Mouse (Mus musculus) c-Kit-negative CD71-positive TER-119-positive erythroid progenitor cells, embryonic 14.5 days (primary cell): ENCODE measurements around the gene Kpna3.
A peak's percentile ranks its signal among the peaks of the same experiment; 100 is the strongest.
"Not testable (repeated sequence)": the region's sequence is repeated elsewhere in the genome, so short reads cannot be mapped to it uniquely, and the experiment has no call there.

ENCODE experiments used
- DNase-seq: peaks from one replicate; pipeline ENCODE4 v3.0.0-alpha.2; 2013; ENCODE audit warnings: low read depth, low spot score

The Kpna3 gene

DNA sequence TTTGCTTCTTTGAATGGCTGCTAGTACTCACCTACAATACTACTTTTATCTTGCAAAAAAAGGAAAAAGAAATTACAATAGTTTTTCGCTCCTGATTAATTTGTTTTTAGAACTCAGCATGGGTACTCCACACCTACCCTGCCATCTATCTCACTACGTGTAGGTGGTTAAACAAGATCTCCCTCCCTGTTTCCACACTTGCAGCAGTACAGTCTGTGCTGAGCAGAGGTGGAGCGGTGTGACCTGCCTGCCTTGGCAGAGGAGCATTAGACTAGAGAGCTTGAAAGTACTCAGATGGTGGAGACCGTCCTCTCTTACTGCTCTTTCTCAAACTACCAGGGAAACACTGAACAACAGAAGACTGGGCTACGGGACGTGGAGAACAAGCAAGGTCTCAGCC is 44.9 kb downstream of the Kpna3 start:
- DNase-seq: no peak

DNA sequence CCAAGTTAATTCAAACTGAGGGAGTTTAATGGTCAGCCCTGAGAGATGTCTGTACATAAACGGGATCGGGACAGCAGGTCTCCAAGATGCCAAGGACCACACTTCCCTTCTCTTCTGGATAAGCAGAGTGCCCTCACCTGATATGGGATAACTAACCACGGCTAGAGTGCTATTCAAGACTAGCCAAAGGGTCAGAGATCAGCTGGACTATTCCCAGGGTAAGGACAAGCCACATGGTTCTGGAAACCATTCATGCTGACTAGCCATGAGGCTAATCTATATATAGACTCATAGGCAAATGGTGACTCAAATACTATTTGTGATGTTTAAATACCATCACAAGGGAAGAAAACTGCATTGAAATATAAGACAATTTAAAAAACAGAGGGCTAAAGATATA is 49.1 kb downstream of the Kpna3 start:
- DNase-seq: no peak

DNA sequence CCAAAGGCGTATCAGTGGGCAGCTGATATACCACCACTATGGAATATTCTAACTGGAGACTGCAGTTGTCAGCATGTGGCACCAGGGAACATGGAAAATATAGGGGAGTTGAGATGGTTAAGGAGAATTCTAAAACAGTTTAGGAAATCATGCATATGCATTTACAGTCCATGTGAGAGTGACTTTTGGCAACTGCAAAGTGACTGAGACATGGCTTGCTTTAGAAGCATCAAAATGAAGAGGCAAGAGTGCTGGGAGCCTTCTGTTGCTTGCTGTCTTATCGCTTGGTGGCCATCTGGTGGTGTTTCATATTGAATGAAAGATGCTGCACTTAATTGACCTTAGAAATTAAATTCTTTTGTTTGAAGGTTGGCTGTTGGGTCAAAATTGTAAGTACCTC is 72.4 kb downstream of the Kpna3 start:
- DNase-seq: no peak

DNA sequence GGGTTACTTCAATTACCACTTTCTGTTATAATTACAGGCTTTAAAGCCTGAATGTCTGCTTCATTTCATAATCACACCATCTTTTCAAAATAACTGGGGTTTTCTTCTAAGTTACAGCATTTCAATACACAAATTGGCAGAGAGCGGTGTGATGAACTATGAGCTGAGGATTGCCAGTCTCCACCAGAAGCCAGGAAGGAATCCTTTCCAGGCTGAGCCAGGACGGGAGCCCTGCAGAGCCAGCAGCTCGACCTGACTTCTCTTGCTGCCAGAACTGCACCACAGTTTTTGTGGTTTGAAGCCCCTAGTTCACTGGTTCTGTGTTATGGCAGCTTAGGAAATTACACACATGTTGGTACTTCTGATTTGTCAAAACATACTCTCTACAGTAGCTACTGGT is 75.0 kb downstream of the Kpna3 start:
- DNase-seq: no peak

DNA sequence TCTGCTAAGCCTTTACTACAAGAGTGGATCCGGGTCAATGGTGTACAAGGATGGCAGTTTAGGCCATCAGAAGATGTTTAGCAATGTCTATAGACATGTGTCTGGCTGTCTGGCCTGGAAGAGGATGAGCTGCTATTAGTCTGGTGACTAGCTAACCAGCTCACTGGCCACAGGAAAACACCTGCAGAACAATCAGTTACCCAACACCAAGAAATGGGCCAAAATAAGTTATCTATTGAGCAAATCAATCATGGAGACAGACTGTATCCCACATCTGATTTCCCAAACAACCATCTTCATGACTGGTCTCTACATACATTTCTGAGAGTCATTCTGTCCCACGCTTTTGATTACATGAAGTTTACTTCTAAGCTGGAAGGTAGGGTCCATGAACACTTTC is 75.9 kb downstream of the Kpna3 start:
- no peak for DNase-seq

DNA sequence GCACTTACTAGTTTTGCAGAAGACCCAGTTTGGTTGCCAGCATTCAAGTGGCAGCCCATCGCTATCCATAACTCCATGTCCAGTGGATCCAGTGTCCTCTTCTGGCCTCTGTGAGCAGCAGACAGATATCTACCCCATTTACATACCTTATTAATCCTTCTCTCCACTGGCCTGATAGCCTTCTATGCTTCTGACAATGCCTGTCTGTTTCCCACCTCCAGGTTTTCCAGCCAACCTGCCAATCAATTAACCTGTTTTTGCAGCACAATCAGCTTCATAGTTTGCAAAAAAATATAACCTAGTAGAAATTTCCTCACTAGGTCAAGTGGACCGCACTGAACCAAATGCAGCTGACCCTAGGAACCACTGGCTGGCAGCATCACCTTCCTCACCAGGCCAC is 77.4 kb downstream of the Kpna3 start:
- no peak for DNase-seq

DNA sequence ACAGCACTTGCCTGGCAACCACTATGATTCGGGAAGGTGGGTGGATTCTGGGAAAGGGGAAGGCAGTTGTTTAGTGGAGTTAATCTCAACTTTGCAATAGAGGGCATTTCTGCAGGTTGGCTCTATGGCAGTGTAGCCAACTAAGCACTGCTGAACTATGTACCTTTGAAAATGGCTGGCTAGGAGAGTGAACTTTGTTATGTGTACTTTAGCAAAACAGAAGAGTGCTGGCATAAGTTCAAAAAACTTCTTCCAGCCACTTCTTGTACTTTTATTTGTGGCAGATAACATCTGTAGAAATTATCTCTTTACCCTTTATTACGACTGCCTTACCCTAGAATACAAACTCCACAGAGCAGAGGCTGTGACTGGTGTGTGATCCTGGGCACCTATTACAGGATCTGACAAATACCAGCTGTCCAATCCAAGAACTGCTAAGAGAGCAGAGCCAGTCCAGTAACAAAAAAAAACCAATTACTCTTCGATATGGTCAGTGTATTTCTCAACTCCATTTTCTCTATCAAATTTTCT is 78.6 kb downstream of the Kpna3 start:
- no peak for DNase-seq

DNA sequence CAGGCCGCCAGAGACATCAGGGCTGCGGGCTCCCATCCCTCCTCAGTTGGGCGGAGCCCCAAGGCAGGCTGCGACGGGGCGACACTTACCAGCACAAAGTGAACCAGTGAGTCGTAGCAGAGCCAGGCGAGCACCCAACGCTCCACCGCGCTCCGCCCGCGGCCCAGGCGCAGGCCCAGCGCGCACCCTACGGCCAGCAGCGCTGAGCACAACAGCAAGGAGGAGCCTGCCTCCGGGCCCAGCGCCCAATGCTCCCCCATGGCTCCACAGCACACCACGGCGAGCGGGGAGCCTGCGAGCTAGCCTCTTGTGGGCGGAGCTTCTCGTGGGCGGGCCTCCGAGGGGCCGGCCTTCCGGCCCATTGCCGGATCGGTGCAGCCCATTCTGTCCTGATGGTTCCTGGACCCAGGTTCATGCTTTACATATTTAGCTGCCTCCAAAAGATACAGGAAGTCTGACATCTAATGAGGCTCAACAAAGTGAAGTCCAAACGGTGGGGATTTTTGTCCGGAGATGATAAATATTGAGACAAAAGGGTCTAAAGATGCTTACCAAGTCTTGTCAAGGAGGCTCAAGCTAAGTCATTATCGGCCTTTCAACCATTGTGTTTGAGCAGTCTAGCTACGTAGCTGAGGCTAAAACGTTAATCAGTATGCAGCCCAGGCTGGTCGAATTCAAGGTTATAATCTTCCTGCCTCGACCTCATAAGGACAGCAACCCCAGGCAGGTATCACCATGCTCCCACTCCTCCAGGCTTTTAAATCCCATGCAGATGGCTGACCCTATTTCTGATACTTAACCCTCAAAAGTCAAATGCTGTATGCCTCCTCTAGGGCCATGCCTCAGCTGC is 79.3 kb downstream of the Kpna3 start, which contains the start of gene Ebpl:
Gene Ebpl, minus strand, starts transcription at position 309 of the 850 bp plus-strand sequence.
- peak; percentile 65 for DNase-seq

DNA sequence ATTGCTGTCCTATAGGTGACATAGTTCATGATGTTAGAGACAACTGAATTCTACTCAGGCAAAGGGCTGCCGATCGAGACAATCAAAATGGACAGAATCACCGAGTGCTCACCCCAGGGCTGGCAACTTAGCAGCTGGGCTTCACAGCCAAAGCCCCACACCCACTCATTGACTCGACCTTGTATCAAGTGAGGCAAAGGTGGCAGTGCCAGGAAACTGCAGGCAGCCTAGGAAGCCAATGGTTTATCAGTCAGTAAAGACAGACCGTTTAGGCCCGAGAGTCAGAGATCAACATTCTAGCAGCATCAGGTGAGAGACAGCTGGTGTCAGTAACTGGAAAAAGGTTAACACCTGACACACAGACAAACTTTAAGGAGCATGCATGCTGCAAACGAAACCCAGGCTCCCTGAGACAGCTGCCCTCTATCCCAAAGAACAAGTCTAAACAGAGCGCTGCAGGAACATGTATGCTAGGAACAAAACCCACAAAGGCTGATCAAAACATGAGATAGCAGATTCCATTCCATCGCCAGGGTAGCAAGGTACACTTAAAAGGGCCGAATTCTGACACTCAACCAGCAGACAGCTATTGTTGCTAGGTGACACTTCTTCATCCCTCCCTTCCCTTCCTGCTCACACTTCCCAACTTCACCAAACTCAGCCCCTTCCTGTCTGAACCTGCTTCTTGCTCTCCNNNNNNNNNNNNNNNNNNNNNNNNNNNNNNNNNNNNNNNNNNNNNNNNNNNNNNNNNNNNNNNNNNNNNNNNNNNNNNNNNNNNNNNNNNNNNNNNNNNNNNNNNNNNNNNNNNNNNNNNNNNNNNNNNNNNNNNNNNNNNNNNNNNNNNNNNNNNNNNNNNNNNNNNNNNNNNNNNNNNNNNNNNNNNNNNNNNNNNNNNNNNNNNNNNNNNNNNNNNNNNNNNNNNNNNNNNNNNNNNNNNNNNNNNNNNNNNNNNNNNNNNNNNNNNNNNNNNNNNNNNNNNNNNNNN is 85.1 kb downstream of the Kpna3 start:
- no peak for DNase-seq

DNA sequence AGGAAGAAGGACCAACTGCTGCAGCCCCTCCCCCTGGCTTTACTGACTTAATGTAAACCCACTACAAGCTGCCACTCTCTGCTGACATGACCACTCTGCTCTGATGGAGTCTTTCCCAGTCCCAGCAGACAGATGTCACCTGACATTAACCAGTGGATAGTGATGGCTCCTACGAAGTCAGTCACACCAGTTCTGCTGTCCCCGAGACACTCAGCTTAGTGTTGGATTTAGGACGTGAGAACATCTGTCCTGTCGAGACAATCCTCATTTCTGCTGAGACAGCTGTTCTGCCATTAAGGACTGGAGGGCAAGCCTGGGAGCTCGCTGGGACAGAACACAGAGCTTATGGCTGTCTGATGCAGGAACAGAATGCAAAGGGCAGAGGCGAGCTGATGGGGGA is 88.9 kb downstream of the Kpna3 start:
- DNase-seq: no peak

DNA sequence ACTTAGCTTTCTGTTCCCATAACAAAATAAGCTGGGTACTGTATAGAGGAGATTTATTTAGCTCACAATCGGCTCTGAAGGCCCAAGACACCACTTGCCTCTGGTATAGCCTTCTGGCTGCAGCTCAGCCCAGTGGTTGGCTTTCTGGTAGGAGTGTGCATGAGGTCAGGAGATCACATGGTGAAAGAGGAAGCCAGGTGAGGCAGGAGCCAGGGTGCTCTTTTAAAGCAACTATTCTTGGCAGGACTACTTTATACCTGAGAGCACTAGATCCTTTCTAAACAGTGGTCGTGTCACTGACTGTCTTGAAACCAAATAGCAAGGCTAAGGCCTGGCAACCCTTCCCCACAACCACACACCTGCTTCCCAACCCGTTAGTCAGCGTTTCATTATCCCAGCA is 89.8 kb downstream of the Kpna3 start:
- no peak for DNase-seq

DNA sequence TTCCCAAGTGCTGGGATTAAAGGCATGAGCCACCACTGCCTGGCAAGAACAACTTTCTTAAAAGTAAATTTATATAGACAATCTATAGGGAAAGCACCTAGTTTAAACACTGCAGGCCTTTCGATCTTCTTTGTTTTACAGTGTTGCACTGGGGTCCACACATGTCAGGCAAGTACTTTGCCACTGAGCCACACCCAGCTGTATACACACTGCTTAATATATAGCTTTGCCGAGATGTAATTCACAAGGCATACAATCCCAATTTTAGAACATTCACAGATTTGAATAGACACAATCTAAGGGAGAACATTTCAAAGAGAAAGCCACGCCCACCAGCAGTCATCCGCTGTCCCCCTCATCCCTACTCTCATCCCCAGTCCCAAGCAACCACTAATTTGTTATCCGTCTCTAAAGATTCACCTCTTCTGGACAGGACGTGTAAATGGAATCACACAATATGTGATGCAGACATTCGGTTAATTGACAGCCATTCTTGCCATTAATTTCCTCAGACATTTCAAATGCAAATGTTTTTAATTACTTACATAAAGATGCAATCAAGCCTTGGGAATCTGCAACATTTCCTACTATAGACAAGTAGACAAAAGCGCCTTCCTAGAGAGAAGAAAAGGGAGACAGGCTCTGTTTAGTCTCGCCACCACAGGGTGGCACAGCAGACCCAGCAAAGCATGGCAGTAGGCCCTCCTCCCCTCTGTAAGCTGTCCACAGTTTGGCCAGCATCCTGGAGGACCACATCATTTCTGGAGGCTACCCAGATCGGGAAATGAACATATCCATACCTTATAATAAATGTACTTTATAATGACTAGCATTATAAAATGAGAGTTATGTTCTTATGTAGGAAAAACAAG is 92.6 kb downstream of the Kpna3 start:
- no peak for DNase-seq

DNA sequence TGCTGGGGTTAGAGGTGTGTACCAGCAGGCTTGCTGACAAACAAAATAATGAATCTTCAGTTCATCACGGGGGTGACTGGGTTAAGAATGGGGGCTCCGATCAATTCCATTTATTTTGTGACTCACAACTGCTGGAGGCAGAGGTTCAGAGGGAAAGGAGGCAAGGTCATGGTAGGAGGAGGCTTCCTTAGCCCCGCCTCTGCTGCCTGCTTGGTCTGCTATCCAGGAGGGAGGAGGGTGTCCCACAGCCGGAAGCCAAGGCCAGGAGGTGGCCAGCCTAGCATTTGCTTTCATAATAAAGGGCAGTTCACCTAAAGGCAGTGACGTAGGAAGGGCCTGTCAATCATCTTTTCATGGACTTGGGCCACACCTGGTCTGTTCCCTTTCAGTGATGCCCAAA is 95.1 kb downstream of the Kpna3 start:
- no peak for DNase-seq

DNA sequence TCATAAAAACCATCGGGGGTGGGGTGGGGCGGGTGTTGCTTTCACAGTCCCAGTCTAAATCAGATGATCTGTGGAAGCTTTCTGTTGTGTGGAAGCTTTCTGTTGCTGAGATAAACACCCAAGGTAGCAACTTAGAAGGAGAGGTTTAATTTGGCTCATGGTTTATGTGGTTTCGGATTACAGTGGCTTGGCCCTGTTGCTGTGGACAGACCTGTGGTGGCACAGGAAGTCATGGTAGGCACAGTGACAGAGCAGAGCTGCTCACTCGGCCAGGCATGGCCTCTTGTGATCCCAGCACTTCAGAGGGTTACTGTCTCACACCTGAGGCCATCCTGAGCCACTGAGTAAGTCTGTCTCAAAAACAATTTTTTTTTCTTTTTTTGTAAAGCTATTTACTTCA is 100.3 kb downstream of the Kpna3 start:
- DNase-seq: no peak

DNA sequence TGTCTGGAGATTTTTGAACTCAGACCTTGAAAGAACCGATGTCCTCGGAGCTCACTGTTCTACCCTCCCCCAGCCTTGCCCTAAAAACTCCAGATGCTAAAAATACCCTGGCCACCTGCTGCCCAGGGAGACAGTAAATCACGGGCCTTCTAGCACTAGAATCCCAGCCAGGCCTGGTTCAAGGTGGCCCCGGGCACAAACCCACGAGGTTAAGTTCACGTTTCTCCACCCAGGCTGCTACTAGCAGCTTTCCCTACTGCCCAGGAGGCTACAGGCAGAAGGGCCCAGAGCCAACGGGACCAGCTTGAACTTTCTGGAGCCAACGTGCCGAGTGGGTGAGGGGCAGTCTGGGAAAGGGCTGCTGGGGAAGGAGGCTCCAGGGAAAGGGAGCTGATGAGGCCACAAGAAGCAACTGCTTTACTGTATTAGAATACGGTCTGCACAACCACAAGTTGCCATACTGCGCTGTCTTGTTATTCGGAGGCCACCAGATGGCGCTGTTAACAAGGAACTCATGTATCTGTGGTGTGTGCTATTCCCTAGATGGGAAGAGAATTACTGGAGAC is 108.6 kb downstream of the Kpna3 start:
- peak; percentile 65 for DNase-seq

DNA sequence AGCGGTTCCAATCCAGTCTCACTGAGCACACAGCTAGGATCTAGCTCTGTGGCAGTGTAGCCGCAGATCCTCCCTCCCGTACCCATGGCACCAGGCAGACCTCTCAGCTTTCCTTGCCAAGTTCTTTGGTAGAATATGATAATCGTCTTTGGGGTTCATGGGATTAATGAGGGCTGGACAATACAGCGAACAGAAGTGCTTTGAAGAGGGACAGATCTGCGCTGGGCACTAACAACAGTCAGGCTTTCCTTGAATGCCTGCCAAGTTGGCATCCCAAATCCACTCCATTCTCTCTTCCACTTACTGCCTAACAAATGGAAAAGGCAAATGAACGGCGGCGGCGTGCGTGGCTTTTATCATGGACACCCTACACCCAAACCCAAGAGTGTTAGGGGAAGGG is 109.1 kb downstream of the Kpna3 start:
- no peak for DNase-seq

DNA sequence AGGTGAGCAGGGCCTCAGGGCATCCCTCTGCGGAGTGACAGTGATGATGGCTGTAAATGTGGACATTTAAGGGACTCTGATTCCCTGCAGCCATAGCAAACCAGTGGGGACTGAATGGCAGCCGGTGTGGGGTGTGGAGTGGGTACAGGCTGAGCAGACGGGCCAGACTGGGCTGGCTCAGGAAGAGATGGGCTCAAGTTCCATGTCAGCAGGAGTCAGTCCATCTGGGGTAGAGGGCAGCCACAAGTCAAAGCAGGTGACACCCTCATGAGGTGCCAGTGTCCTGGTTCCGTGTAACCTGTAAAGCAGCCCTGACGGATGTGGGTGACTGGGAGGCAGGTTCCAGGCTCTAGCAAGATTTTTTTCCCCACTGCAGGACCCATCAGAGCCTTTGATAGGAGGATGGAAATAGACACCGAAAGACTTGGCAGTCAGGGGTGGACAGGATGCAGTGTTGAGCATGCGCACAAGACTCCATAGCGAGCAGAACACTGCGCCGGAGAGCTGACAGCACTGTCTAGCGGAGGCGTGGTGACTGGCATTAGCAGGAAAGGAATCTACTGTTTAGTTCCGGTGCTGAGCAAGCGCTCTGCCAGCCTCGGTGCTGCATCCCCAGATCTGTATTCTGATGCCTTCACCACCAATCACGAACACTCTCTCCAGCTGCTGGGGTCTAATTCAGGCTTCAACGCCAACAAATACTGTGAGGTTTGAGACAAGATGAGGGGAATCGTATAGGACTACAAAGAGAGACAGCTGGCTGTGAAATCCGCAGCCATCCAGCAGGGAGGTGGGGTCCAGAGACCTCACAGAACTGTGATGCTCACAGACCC is 111.8 kb downstream of the Kpna3 start:
- no peak for DNase-seq

DNA sequence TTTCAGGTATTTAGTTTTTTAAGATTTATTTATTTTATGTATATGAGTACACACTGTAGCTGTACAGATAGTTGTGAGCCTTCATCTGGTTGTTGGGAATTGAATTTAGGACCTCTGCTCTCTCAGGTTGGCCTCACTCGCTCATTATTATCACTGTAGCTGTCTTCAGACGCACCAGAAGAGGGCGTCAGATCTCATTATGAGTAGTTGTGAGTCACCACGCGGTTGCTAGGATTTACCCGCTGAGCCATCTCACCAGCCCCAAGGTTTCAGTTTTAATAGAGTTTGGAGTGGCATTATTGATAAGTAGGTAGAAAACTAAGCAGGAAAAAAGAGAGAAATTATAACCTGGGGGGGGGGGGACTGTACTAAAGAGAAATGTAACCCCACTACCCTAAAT is 112.7 kb downstream of the Kpna3 start:
- not testable (repeated sequence) for DNase-seq

DNA sequence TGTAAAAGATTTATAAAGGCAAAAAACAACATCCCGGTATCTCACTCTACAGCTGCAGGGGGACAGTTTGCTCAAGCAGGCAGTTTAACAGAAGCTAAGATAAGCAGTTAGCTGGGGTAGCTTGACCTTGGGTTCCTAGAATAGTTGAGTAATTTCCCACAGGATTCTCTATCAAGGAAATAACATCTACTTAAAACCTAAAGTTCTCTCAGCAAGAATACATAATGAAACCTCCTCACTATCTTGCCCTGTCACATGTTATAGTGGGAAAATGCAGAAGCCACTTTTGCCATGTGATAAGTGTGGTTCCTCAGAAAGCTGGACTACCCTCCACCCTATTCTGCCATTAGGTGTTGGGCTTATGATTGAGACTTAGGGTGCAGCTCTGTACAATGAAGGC is 116.9 kb downstream of the Kpna3 start:
- DNase-seq: no peak

DNA sequence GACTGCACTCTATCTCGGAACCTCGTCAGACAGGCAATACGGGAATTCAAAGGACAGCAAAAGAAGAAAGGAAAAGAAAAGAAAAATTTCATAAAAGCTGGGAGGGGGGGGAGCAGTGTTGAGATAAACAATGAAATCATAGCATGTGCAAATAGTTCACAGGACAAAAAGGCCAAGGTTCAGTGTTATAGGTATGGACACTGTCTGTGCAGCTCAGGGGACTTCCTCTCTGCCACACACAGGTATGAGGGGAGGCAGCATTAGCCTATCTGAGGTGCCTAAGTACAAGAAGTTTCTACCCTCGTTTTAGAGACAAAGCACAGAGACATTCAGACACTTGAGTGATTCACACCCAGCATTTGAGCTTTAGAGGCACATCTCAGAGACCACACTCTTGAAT is 118.5 kb downstream of the Kpna3 start:
- DNase-seq: no peak
